ENCODE assay signal across 9 mouse cellular contexts in genomic region chrX:11666517-11666916, GRCm38 (mm10).
DNase-seq lines count a peak whose midpoint lies in the region; ATAC-seq and TF ChIP-seq lines count a peak whose summit lies in the region.
"Had no signal": no experiment of that assay in that cellular context is flagged by ENCODE, and none has a peak within 500 bp of the region (broad histone marks: within the 10 kb centered on the region; RNA-seq: fewer than 3 reads in every experiment).

No protein-coding gene starts in this region.

- H3K9me3 ChIP-seq in kidney, embryonic 14.5 days (ENCODE audit: control insufficient read depth, low read length) = no peaks in the 10 kb centered on the region
- H3K9me3 ChIP-seq: stomach, embryonic 15.5 days had no signal

- no peak overlapping the region for H3K4me2 ChIP-seq in kidney, embryonic 14.5 days (replicated peaks; ENCODE audit: low read depth, low read length)
- H3K4me2 ChIP-seq: stomach, embryonic 15.5 days had no signal

- H3K27me3 ChIP-seq in kidney, adult 2 months (replicated peaks; ENCODE audit: control insufficient read depth, insufficient read depth, low read length) = no peaks in the 10 kb centered on the region
- H3K27me3 ChIP-seq in kidney, embryonic 14.5 days (ENCODE audit: control insufficient read depth, insufficient read depth, low read length) = 0 out of 2 replicates have a peak, but pooled peaks cover 3% of the 10 kb centered on the region
- H3K27me3 ChIP-seq: stomach, embryonic 15.5 days had no signal

- no peak overlapping the region for H3K4me3 ChIP-seq in kidney, adult 2 months (ENCODE audit: insufficient read depth, low read depth, low read length)
- no peak overlapping the region for H3K4me3 ChIP-seq in kidney, embryonic 14.5 days (ENCODE audit: low read length)
- H3K4me3 ChIP-seq: stomach, embryonic 15.5 days had no signal

- TF ChIP-seq CTCF in kidney, adult 2 months (conservative IDR thresholded peaks at IDR 0.05; ENCODE audit: insufficient read depth, insufficient read length, low read depth, low read length) = no peak

- peak; percentile 10 for DNase-seq in adrenal gland, postnatal 10 days
- DNase-seq in adrenal gland, adult 8-10 months = no peak
- peak; percentile 10 for DNase-seq in kidney, adult 2 months
- peak; percentile 11 for DNase-seq in urinary bladder, postnatal 14 days (ENCODE audit: low spot score)
- DNase-seq in urinary bladder, adult 2 months (ENCODE audit: low spot score) = no peak
- peak; percentile 4 for DNase-seq in testis, postnatal 14 days (ENCODE audit: low spot score)

- H3K27ac ChIP-seq in kidney, adult 2 months (ENCODE audit: insufficient read depth, low read depth, low read length) = no peak overlapping the region
- H3K27ac ChIP-seq in kidney, embryonic 14.5 days (ENCODE audit: low read depth, low read length) = no peak overlapping the region

- H3K9ac ChIP-seq in kidney, embryonic 14.5 days (ENCODE audit: low read depth, low read length) = no peak overlapping the region
- H3K9ac ChIP-seq: stomach, embryonic 15.5 days had no signal

- TF ChIP-seq POLR2A in kidney, adult 2 months (IDR thresholded peaks at IDR 0.05; ENCODE audit: low read depth, low read length) = no peak

- ATAC-seq in kidney, embryonic 14.5 days (ENCODE audit: low FRiP score, low TSS enrichment) = no peak
- ATAC-seq in granulocyte monocyte progenitor cell, adult 5-6 weeks (replicated peaks; ENCODE audit: poor library complexity, severe bottlenecking) = no peak

- 12% methylated on average over 11 of the region's 15 CpGs for WGBS in kidney, adult 2 months
- 20% methylated on average over 8 of the region's 15 CpGs for WGBS in kidney, embryonic 14.5 days

- H3K36me3 ChIP-seq in kidney, adult 2 months (ENCODE audit: control insufficient read depth, insufficient read depth, low read length) = no peaks in the 10 kb centered on the region
- H3K36me3 ChIP-seq in kidney, embryonic 14.5 days (ENCODE audit: control insufficient read depth, insufficient read depth, low read length) = no peaks in the 10 kb centered on the region
- H3K36me3 ChIP-seq: stomach, embryonic 15.5 days had no signal

- peaks cover 5% of the 10 kb centered on the region; the same call in 1 of the 2 replicates for H3K4me1 ChIP-seq in kidney, adult 2 months (ENCODE audit: control insufficient read depth, insufficient read depth, low read length)
- 0 out of 2 replicates have a peak, but pooled peaks cover 5% of the 10 kb centered on the region for H3K4me1 ChIP-seq in kidney, embryonic 14.5 days (ENCODE audit: control insufficient read depth, insufficient read depth, low read length)

Comparison
In these comparisons a context has a peak if more than half of its experiments do, and no peak if none do; other contexts are left out.
1. DNase-seq: peak in adrenal gland, postnatal 10 days (single experiment), kidney, adult 2 months (single experiment), urinary bladder, postnatal 14 days (single experiment) and testis, postnatal 14 days (single experiment); none in adrenal gland, adult 8-10 months (single experiment) and urinary bladder, adult 2 months (single experiment).